Mouse (Mus musculus): ENCODE results near the gene Cstl1. TPM values are rescaled to one million over a fixed set of nuclear protein-coding genes. Genes with fewer than 3 reads are reported as not detected.

The Cstl1 gene
- polyA plus RNA-seq, 2 experiments = not detected

GRCm38 (mm10) chr2:148789142-148789541, 39.0 kb downstream of the Cstl1 start, which contains the start of gene Cst12:
Gene Cst12 (plus strand): TSS chr2:148789361.
- 97% methylated on average over 6 of the region's 6 CpGs for WGBS
- no peak within 1 kb of the TSS for H3K27ac ChIP-seq (replicated peaks; ENCODE audit: low read depth, low read length)
- H3K4me2 ChIP-seq (replicated peaks; ENCODE audit: low read depth, low read length, severe bottlenecking) = no peak within 1 kb of the TSS
- no peaks in the 10 kb centered on the region for H3K4me1 ChIP-seq (ENCODE audit: control insufficient read depth, insufficient read depth, low read length)
- DNase-seq (ENCODE audit: low spot score) (no peak), ATAC-seq (ENCODE audit: low FRiP score, low read depth) (no peak)
- H3K4me3 ChIP-seq (replicated peaks; ENCODE audit: low read length) = no peak within 1 kb of the TSS
- H3K9me3 ChIP-seq (ENCODE audit: control insufficient read depth, low read length) = no peaks in the 10 kb centered on the region
- H3K9ac ChIP-seq (ENCODE audit: low read depth, low read length, severe bottlenecking) = no peak within 1 kb of the TSS
- TF ChIP-seq POLR2A (IDR thresholded peaks at IDR 0.05; ENCODE audit: borderline replicate concordance, extremely low read depth, insufficient read depth, insufficient read length) = no peak
- H3K36me3 ChIP-seq (ENCODE audit: control insufficient read depth, insufficient read depth, low read length) = no peaks in the 10 kb centered on the region
- no peaks in the 10 kb centered on the region for H3K27me3 ChIP-seq (ENCODE audit: control insufficient read depth, insufficient read depth, low read length)

GRCm38 (mm10) chr2:148798485-148798884, 48.3 kb downstream of the Cstl1 start, which contains the start of gene Cst8:
Gene Cst8 (plus strand): TSS chr2:148798785.
- Histone ChIP-seq H3K4me2 (replicated peaks; ENCODE audit: low read depth, low read length, severe bottlenecking) (no peak within 1 kb of the TSS), H3K36me3 (ENCODE audit: control insufficient read depth, insufficient read depth, low read length) (no peaks in the 10 kb centered on the region), H3K4me3 (replicated peaks; ENCODE audit: low read length) (no peak within 1 kb of the TSS), H3K9me3 (ENCODE audit: control insufficient read depth, low read length) (no peaks in the 10 kb centered on the region), H3K9ac (ENCODE audit: low read depth, low read length, severe bottlenecking) (no peak within 1 kb of the TSS), H3K4me1 (ENCODE audit: control insufficient read depth, insufficient read depth, low read length) (no peaks in the 10 kb centered on the region), H3K27me3 (ENCODE audit: control insufficient read depth, insufficient read depth, low read length) (no peaks in the 10 kb centered on the region), H3K27ac (replicated peaks; ENCODE audit: low read depth, low read length) (no peak within 1 kb of the TSS)
- WGBS = 89% methylated on average over 1 of the region's 1 CpGs
- DNase-seq (ENCODE audit: low spot score) (no peak), ATAC-seq (ENCODE audit: low FRiP score, low read depth) (no peak)
- TF ChIP-seq POLR2A (IDR thresholded peaks at IDR 0.05; ENCODE audit: borderline replicate concordance, extremely low read depth, insufficient read depth, insufficient read length) = no peak

GRCm38 (mm10) chr2:148801491-148801921, 51.3 kb downstream of the Cstl1 start:
- no peak for DNase-seq (ENCODE audit: low spot score)
- no peaks in the 10 kb centered on the region for H3K4me1 ChIP-seq (ENCODE audit: control insufficient read depth, insufficient read depth, low read length)
- ATAC-seq (ENCODE audit: low FRiP score, low read depth) = no peak
- H3K4me2 ChIP-seq (replicated peaks; ENCODE audit: low read depth, low read length, severe bottlenecking) = no peak overlapping the region
- 56% methylated on average over 3 of the region's 3 CpGs for WGBS
- no peak overlapping the region for H3K4me3 ChIP-seq (replicated peaks; ENCODE audit: low read length)
- H3K27ac ChIP-seq (replicated peaks; ENCODE audit: low read depth, low read length) = no peak overlapping the region
- H3K36me3 ChIP-seq (ENCODE audit: control insufficient read depth, insufficient read depth, low read length) = no peaks in the 10 kb centered on the region
- no peak for TF ChIP-seq POLR2A (IDR thresholded peaks at IDR 0.05; ENCODE audit: borderline replicate concordance, extremely low read depth, insufficient read depth, insufficient read length)
- H3K9me3 ChIP-seq (ENCODE audit: control insufficient read depth, low read length) = no peaks in the 10 kb centered on the region
- no peaks in the 10 kb centered on the region for H3K27me3 ChIP-seq (ENCODE audit: control insufficient read depth, insufficient read depth, low read length)
- H3K9ac ChIP-seq (ENCODE audit: low read depth, low read length, severe bottlenecking) = no peak overlapping the region

Other genes starting within 250 kb of the Cstl1 start
- 64.5 and 70.8 TPM in 2 replicates for gene Nxt1, start 77.8 kb upstream of the Cstl1 start, polyA plus RNA-seq (2012; rRNA removed)
- gene Nxt1, start 77.8 kb upstream of the Cstl1 start, polyA plus RNA-seq (2014; fragmentation: Nextera tagmentation; extraction: Ambion mirVana) = 89.5 and 91.6 TPM in 2 replicates
- 13.6 and 15.3 TPM in 2 replicates for gene Gzf1, start 69.3 kb upstream of the Cstl1 start, polyA plus RNA-seq (2012; rRNA removed)
- 21.6 and 22.4 TPM in 2 replicates for gene Gzf1, start 69.3 kb upstream of the Cstl1 start, polyA plus RNA-seq (2014; fragmentation: Nextera tagmentation; extraction: Ambion mirVana)
- 6.7 and 6.9 TPM in 2 replicates for gene Napb, start 17.9 kb upstream of the Cstl1 start, polyA plus RNA-seq (2012; rRNA removed)
- 4.1 and 4.4 TPM in 2 replicates for gene Napb, start 17.9 kb upstream of the Cstl1 start, polyA plus RNA-seq (2014; fragmentation: Nextera tagmentation; extraction: Ambion mirVana)
- gene Cst11, start 21.1 kb downstream of the Cstl1 start, polyA plus RNA-seq (2012; rRNA removed) = not detected in 2 replicates
- not detected in 2 replicates for gene Cst11, start 21.1 kb downstream of the Cstl1 start, polyA plus RNA-seq (2014; fragmentation: Nextera tagmentation; extraction: Ambion mirVana)
- not detected in 2 replicates for gene 8030411F24Rik, start 31.7 kb downstream of the Cstl1 start, polyA plus RNA-seq (2012; rRNA removed)
- gene 8030411F24Rik, start 31.7 kb downstream of the Cstl1 start, polyA plus RNA-seq (2014; fragmentation: Nextera tagmentation; extraction: Ambion mirVana) = not detected in 2 replicates
- not detected in 2 replicates for gene Cst12, start 39.0 kb downstream of the Cstl1 start, polyA plus RNA-seq (2012; rRNA removed)
- not detected in 2 replicates for gene Cst12, start 39.0 kb downstream of the Cstl1 start, polyA plus RNA-seq (2014; fragmentation: Nextera tagmentation; extraction: Ambion mirVana)
- gene Cst8, start 48.4 kb downstream of the Cstl1 start, polyA plus RNA-seq (2012; rRNA removed) = not detected in 2 replicates
- gene Cst8, start 48.4 kb downstream of the Cstl1 start, polyA plus RNA-seq (2014; fragmentation: Nextera tagmentation; extraction: Ambion mirVana) = not detected in 2 replicates
- not detected in 2 replicates for gene Cst13, start 69.7 kb downstream of the Cstl1 start, polyA plus RNA-seq (2012; rRNA removed)
- not detected in 2 replicates for gene Cst13, start 69.7 kb downstream of the Cstl1 start, polyA plus RNA-seq (2014; fragmentation: Nextera tagmentation; extraction: Ambion mirVana)
- not detected in 2 replicates for gene Cst9, start 84.8 kb downstream of the Cstl1 start, polyA plus RNA-seq (2012; rRNA removed)
- not detected in 2 replicates for gene Cst9, start 84.8 kb downstream of the Cstl1 start, polyA plus RNA-seq (2014; fragmentation: Nextera tagmentation; extraction: Ambion mirVana)
- gene 9230104L09Rik, start 114.7 kb downstream of the Cstl1 start, polyA plus RNA-seq (2012; rRNA removed) = 0.20 TPM in 1 of 2 replicates, not detected in the other
- not detected in 2 replicates for gene 9230104L09Rik, start 114.7 kb downstream of the Cstl1 start, polyA plus RNA-seq (2014; fragmentation: Nextera tagmentation; extraction: Ambion mirVana)
- 413 and 416 TPM in 2 replicates for gene Cst3, start 125.3 kb downstream of the Cstl1 start, polyA plus RNA-seq (2012; rRNA removed)
- 518 and 558 TPM in 2 replicates for gene Cst3, start 125.3 kb downstream of the Cstl1 start, polyA plus RNA-seq (2014; fragmentation: Nextera tagmentation; extraction: Ambion mirVana)

Measured in limb, embryonic 14.5 days (tissue).